Mouse (Mus musculus): ENCODE data around the gene Eif2s2.
"Not testable (repeated sequence)": the region's sequence is repeated elsewhere in the genome, so short reads cannot be mapped to it uniquely, and the experiment has no call there.

Gene Eif2s2

DNA sequence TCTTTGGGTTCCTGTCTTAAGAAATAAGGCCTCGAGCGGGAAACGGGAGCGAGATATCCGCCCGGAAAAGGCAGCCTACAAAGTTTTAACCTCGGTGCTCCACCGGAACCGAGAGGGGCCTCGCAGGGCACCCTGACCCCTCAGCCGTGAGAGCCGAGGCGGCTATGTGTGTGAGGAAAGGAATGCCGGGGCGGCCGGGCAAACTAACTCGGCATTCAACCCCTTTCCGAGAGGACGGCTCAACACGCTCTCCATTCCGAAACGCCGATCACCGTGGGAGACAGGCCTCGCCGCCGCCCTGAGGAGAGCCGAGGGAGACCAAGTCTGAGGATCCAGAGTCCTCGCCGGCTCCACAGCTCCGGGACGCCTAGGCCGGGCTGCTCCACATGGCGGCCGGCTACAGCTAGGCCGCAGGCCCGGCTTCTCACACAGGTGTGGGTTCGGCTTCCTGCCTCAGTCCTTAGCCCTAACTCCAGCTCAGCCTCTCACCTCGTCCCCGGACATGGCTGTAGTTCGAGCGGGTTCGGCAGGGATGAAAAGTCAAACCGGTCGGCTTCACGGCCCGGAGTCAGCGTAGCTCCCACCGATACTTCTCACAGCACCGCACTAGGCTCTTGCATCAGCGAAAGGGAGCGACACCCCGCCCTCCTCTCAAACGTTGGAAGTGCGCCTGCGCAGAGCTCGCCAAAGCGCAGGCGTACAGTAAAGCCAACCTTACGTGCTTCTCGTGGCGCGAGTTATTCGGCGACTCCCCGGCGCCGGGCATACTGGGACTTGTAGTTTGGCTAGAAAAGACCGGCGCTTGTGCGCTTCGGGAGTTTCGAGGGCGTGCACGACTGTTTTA is at the start of gene Eif2s2:
Gene Eif2s2 (minus strand): TSS at position 735 of the 844 bp plus-strand sequence.
- DNase-seq = peak; percentile 97

DNA sequence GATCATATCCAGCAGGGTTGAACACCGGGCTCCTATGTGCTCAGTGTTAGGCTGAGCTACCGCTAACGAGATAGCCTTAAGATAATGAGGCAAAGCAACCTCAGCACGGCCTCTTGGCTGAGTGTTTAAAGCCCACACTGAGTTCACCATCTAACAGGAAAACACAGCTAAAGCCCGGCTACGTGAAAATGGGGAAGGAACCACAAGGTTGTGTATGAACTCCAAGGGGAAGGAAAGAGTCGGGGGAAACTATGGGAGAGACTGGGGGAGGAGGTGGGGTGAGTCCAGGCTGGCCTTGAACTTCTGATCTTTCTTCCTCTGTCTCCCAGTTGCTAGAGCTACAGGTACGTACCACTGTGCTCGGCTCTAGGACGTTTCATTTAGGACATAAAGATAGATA is 49.2 kb upstream of the Eif2s2 start:
- DNase-seq = no peak

GRCm38 (mm10) chr2:154937547-154938390 is 45.0 kb upstream of the Eif2s2 start:
- no peak for DNase-seq

DNA sequence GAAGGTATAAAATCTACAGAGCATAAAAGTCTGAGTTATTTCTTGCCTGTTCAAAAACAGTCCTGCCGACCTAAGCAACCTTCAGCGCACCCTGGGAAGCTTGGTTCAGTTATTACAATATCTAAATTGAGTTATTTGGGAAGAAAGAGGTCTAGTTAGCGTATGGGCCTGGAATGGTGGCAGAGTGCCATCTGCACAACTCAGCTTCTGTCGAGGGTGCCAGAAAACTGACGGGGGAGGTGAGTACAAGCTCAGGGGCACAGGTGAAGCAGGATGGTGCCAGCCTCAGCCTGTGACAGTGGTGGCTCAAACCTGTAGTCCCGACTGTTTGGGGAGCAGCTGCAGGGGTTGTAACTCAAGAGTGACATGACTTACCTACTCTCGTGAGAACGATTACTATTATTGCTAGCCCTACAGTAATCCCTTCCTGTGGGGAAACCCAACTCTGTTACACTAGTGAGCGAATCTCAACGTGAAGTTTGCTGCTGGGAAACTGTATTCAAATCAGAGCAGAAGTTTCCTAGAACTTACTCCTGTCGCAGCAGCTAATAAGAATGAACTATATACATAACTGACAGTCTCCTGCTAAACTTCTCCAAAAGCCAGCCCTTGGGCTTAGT is 43.9 kb upstream of the Eif2s2 start:
- no peak for DNase-seq

- no peak for DNase-seq
Observed at GRCm38 (mm10) chr2:154936106-154936505, 43.4 kb upstream of the Eif2s2 start.

DNA sequence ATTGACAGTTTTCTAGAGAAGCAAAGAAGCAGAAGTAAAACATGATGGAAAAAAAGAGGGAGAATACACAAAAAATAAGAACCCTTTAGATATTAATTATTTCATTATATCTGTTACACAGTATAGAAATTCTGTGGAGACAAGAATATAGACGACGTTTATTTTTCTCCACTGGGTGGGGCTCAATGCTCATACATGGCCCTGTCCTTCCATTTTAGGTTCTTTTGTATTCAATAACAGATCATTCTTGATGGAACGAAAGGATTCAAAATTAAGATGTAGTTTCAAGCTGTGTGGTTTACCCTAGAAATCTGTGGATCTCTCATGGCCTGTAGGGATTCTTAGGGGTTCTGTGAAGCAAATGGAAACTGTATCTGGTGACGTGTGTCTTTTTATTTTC is 41.1 kb upstream of the Eif2s2 start:
- no peak for DNase-seq

DNA sequence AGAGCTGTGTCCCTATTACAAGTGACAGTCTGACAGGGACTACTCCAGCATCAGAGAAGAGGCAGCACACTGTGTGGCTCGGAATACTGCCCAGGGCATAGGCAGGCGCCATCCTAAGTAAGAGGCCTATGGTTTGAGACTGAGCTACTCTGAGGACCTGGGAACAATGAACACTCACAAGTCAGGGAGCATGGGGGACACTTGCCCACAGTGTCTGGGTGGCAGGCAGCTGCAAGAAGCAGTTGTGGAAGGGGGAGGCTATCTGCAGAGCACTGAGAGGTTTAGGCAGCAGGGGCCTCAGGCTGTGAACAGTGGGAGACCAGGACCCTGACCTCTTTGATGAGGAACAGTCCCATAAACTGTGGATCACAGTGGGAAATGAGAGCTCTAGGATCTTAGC is 35.6 kb upstream of the Eif2s2 start:
- DNase-seq = no peak

GRCm38 (mm10) chr2:154926843-154927242 is 34.1 kb upstream of the Eif2s2 start:
- no peak for DNase-seq

DNA sequence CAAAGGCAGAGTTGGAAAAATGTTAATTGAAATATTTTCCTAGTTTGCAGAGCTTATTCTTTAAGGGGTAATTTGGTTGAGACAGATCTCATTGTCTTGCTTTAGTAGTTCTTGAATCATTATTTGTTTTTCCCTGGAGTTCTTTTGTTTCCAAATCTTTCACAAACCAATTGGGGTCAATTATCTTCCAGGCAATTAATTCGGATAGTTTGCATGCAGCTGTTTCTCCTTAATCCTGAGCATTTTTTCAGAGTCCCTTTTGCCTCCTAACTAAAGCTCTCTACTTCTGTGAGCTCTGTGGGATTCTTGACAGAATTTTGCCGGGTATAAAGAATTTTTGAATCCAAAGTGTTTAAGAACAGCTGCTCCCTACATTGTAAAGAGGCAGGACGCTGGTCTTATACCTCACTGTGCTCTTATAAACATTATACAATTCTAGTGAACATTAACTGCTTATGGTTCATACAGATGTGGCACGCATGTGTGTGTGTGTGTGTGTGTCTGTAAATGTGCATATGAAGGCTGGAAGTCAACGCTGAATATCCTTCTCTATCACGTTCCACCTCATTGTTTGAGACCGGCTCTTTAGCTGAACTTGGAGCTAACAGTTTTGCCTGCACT is 32.8 kb upstream of the Eif2s2 start:
- DNase-seq = no peak

- DNase-seq = not testable (repeated sequence)
Observed at GRCm38 (mm10) chr2:154922134-154922533, 29.4 kb upstream of the Eif2s2 start.

DNA sequence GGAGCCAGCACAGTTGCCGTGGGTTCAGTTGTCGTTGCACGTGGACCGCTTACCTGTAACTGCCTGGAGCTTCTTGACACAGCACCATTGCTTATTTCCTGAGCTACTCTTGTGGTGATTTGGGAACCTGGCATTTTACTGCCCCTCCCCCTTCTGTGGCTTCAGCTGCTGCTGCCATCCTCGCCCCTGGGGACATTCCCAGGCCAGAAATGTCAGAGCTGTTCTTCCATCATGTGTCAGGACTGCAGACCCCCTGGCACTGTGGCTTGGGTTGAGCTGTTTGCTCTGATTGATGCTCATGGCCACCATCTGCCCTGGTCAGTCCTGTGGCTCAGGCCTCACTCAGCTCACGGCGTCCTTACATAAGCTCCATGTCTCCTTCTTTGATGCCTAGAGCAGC is 28.2 kb upstream of the Eif2s2 start:
- DNase-seq = no peak

- DNase-seq = no peak
Observed at GRCm38 (mm10) chr2:154917866-154918641, 25.3 kb upstream of the Eif2s2 start.

DNA sequence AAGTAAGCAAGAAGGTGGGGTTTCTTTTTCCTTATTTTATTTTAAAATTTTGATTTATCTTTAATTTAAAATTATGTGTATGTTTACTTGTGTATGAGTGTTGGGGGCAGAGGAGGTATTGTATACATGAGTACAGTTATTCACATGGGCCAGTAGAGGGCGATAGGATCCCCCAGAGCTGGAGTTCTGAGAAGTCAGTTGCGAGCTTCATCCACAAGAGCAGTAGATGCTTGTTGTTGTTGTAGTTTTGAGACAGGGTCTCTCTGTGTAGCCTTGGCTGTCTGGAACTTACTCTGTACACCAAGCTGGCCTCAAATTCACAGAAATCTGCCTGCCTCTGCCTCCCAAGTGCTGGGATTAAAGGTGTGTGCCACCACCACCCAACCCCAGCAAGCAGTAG is 23.8 kb upstream of the Eif2s2 start:
- DNase-seq = no peak

DNA sequence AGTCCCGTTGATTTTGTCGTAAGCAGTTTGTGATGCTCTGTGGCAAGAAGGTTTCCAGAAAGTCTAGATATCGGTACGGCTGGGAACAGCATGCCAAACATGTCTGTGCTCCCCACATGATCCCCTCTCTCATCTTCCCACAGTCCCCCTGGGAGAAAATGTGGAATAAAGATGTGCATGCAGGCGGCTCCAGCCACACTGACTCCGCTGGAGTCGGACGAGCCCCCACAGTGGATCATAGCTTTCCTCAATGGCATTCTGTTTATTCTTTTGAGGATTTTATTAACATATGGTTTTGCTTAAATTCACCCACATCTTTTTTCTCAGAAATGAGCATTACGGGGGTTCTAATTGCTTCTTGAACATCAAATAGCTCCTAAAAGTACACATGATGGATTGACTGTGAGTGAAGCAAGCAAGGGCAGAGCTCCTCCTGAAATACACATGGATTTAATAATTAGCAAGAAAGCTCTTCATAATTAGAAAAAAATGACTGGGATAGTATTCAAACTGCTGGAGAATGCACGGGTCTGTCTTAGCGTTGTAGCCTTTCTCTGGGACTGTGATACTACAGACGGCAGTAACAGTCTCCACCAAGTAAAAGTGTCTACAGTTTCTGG is 23.3 kb upstream of the Eif2s2 start:
- DNase-seq = no peak

GRCm38 (mm10) chr2:154909789-154910188 is 17.1 kb upstream of the Eif2s2 start:
- no peak for DNase-seq

DNA sequence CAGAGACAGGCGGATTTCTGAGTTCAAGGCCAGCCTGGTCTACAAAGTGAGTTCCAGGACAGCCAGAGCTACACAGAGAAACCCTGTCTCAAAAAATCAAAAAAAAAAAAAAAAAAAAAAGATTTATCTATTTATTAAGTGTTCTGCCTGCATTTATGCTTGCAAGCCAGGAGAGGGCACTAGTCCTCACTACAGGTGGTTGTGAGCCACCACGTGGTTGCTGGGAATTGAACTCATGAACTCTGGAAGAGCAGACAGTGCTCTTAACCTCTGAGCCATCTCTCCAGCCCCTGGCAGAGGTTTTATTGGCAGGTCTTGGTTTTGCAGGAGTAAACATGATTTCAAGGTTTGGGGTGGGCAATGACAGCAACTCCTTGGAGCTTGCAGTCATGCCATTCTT is 15.5 kb upstream of the Eif2s2 start:
- not testable (repeated sequence) for DNase-seq

DNA sequence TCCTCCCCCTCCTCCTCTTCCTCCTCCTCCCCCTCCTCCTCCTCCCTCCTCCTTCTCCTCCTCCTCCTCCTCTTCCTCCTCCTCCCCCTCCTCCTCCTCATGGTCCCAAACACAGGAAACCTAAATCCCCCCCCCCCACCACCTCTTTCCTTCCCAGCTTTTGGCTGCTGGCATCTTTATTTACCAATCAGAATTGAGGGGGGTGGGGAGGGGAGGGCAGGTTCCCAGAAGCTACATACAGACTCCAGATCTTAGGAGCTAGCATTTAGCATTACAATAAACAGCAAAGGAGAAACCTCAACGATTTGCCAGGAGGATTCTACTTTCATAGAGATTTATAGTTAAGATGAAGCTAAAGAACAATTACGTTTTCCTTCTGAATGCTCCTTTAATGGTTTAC is 13.1 kb upstream of the Eif2s2 start:
- no peak for DNase-seq

GRCm38 (mm10) chr2:154902111-154902510 is 9.4 kb upstream of the Eif2s2 start:
- DNase-seq = no peak

GRCm38 (mm10) chr2:154899412-154899811 is 6.7 kb upstream of the Eif2s2 start:
- not testable (repeated sequence) for DNase-seq

- not testable (repeated sequence) for DNase-seq
Observed at GRCm38 (mm10) chr2:154899004-154899403, 6.3 kb upstream of the Eif2s2 start.

- DNase-seq = no peak
Observed at GRCm38 (mm10) chr2:154893548-154893947, 813 bp upstream of the Eif2s2 start.

DNA sequence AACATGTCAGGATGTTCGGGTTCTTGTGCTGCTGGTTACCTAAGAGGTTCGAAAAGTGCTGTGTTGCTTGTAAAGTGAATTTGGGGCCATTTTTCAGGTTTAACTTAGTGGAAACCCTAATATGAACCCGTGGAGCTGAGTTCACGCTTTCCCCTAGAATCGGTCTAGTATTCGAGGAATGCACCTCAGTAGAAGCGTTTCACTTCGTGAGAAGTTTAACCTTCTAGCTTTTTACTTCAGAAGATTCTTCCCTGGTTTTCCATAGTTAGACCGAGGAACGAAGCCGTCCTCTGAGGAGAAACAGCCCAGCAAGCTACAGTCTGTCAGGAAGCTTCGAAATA is 280 bp upstream of the Eif2s2 start:
- no peak for DNase-seq

Data from cerebellum, adult 9-10 months (tissue).